Mouse (Mus musculus) testis, adult 2 months (tissue): Measurements from ENCODE around the gene Agbl3. TPM values are rescaled to one million over a fixed set of nuclear protein-coding genes. Genes with fewer than 3 reads are reported as not detected.

Experiments used
- H3K27ac ChIP-seq: fragments of 200-500 bp; 2 replicates; pipeline ENCODE4 v1.5.1; 2012; ENCODE audit warnings: low read depth, low read length; ENCODE audit not compliant: control insufficient read depth, insufficient read depth
- H3K27me3 ChIP-seq: fragments of 200-500 bp; 2 replicates; pipeline ENCODE4 v1.6.1; 2012; ENCODE audit warnings: mild to moderate bottlenecking, low read length, moderate library complexity; ENCODE audit not compliant: control insufficient read depth, insufficient read depth
- H3K36me3 ChIP-seq: fragments of 200-500 bp; 2 replicates; pipeline ENCODE4 v1.6.1; 2012; ENCODE audit warnings: mild to moderate bottlenecking, low read length; ENCODE audit not compliant: control insufficient read depth, insufficient read depth
- H3K4me1 ChIP-seq: fragments of 200-500 bp; 2 replicates; pipeline ENCODE4 v1.6.1; 2012; ENCODE audit warnings: low read length; ENCODE audit not compliant: control insufficient read depth, insufficient read depth
- H3K4me3 ChIP-seq: fragments of 200-500 bp; 2 replicates; pipeline ENCODE4 v1.5.1; 2012; ENCODE audit warnings: low read depth, mild to moderate bottlenecking, low read length, moderate library complexity, mixed read lengths; ENCODE audit not compliant: control insufficient read depth
- CTCF ChIP-seq: fragments of 200-500 bp; IDR thresholded peaks from 2 replicates; pipeline ENCODE4 v1.5.1; 2012; ENCODE audit warnings: low read depth, mild to moderate bottlenecking, inconsistent platforms, low read length, moderate library complexity; ENCODE audit not compliant: control insufficient read depth, insufficient read depth, insufficient replicate concordance
- POLR2A ChIP-seq: fragments of 200-500 bp; IDR thresholded peaks from 2 replicates; pipeline ENCODE4 v1.6.1; 2012; ENCODE audit warnings: low read depth, mild to moderate bottlenecking, inconsistent platforms, low read length, moderate library complexity; ENCODE audit not compliant: control insufficient read depth
- polyA plus RNA-seq: library from polyadenylated mRNA; depleted of rRNA; stranded (reverse); fragments of >200 nt; gene quantifications from 2 replicates; pipeline ENCODE4 v1.2.3, GENCODE M21; 2012

Agbl3 gene
- polyA plus RNA-seq, 1 experiment: 21.5 TPM

DNA sequence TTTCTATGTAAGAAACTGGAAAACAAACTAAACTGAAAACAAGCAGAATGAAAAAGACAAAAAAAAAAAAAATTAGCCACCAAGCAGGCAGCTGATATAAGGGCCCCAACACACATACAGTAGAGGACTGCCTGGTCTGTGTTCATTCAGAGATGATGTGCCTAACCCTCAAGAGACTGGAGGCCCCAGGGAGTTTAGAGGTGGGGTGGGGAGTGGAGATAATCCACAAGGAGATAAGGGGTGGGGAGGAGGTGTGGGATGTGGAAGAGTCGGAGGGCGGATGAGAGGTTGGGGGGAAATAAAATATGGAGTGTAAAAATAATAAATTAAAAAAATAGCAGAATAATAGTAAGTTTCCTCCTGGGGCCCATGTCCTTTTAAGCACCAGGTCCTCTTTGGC is 25.4 kb downstream of the Agbl3 start:
- no peaks in the 10 kb centered on the region for H3K36me3 ChIP-seq
- H3K4me3 ChIP-seq: no peak overlapping the region
- no peaks in the 10 kb centered on the region for H3K27me3 ChIP-seq
- no peak for TF ChIP-seq CTCF
- TF ChIP-seq POLR2A: no peak
- H3K27ac ChIP-seq: no peak overlapping the region
- no peaks in the 10 kb centered on the region for H3K4me1 ChIP-seq

DNA sequence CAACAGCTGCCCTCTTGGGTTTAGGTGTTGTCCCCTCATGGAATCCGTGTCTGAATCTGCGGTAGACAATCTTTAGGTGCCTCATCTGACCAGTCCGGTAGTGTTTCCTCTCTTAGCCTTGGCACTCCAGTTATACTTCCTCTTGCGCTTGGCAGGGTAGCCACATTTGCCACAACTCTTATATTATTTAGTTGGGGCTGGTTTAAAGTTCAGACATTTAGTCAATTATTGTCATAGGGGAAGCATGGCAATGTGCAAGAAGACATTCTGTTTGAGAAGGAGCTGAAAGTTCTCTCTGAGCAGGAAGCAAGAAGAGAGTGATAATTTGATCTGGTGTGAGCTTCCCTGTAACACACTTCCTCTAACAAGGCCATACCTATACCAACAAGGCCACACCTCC is 30.4 kb downstream of the Agbl3 start:
- no peak overlapping the region for H3K27ac ChIP-seq
- no peaks in the 10 kb centered on the region for H3K27me3 ChIP-seq
- TF ChIP-seq POLR2A: no peak
- no peak for TF ChIP-seq CTCF
- H3K4me3 ChIP-seq: no peak overlapping the region
- H3K4me1 ChIP-seq: no peaks in the 10 kb centered on the region
- H3K36me3 ChIP-seq: no peaks in the 10 kb centered on the region

DNA sequence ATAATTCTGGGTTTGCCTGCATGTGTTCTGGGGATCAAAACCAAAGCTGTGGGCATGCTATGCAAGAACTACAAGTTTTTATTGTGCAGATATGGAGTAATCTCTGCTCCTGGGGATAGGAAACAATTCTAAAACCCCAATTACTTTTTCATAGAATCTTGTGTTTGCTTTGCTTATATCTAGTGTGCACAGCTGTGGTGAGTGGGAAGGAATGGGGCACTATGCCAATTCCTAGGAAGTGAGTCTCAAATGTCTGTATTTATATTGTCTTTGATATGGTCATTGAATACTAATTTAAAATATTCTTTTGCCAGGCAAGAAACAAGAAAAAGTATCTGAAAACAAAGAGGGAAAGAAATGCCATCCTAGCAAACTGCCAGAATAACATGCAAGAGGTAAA is 44.2 kb downstream of the Agbl3 start:
- no peaks in the 10 kb centered on the region for H3K4me1 ChIP-seq
- no peaks in the 10 kb centered on the region for H3K27me3 ChIP-seq
- no peak overlapping the region for H3K27ac ChIP-seq
- H3K4me3 ChIP-seq: no peak overlapping the region
- no peak for TF ChIP-seq POLR2A
- no peak for TF ChIP-seq CTCF
- H3K36me3 ChIP-seq: no peaks in the 10 kb centered on the region

DNA sequence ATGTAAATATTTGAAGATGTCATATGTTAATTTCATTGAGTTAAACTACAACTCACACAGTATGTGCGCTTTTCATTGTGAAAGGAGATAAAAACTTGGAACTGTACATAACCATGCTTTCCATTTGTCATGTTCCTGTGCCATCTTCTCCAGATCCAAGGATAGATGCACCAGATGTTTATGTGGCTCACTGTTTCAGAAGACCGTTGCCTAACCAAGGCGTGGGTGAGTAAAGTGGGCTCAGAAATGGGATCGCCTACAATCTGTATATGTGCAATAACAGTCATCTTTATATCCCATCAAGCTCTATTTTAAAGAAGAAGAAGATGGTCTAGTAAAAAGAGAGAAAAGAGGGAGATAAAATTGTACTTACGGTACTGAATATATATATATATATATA is 52.1 kb downstream of the Agbl3 start:
- H3K27me3 ChIP-seq: no peaks in the 10 kb centered on the region
- no peaks in the 10 kb centered on the region for H3K4me1 ChIP-seq
- H3K27ac ChIP-seq: no peak overlapping the region
- H3K36me3 ChIP-seq: no peaks in the 10 kb centered on the region
- H3K4me3 ChIP-seq: no peak overlapping the region
- no peak for TF ChIP-seq CTCF
- TF ChIP-seq POLR2A: no peak

DNA sequence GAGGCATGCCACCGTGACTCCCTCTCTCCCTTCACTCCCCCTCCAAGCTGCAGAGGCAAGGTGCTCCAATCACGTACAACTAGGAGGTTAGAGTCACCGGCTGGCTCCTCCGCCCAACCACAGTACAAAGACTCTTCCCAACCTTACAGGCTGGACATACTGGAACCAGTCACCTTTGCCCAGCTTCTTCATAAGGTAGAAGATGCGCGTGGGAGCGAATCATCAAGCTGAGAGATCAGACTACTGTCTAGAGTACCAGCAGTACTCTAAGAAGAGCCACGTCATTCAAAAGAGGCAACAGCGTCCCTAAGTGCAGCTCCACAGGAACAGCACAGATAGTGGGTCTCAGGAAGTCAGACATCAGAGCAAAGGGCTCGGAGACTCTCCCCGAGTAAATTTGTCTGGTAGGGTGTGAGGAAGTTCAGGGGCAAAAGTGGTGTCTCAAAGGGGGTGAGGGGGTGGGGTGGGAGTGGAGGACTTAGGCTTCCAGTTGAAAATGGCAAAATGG is 81.4 kb downstream of the Agbl3 start:
- no peak for TF ChIP-seq POLR2A
- no peak for TF ChIP-seq CTCF
- H3K4me1 ChIP-seq: peaks cover 5% of the 10 kb centered on the region; the same call in 1 of the 2 replicates
- no peak overlapping the region for H3K27ac ChIP-seq
- H3K27me3 ChIP-seq: no peaks in the 10 kb centered on the region
- no peak overlapping the region for H3K4me3 ChIP-seq
- no peaks in the 10 kb centered on the region for H3K36me3 ChIP-seq

DNA sequence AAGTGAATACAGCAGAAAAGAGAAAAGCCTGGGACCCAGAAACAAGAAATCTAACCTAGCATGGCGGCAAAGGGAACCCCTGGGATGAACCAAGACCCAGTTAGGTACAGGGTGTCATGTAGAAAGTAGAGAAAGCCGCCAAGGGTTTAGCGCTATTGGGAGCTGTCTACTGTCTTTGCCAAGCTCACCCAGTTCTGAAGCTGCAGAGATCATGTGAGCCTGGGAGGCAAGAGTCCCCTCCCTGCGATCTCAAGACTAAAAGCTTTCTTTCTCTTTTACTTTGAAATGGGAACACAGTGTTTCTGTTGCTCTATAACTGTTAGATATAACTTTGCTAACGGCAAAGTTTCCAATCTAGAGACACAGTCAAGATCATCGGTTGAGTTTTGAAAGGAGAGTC is 82.1 kb downstream of the Agbl3 start:
- Histone ChIP-seq H3K4me1 (peaks cover 5% of the 10 kb centered on the region; the same call in 1 of the 2 replicates), H3K36me3 (no peaks in the 10 kb centered on the region), H3K4me3 (peak overlapping the region; percentile 72), H3K27me3 (no peaks in the 10 kb centered on the region), H3K27ac (peak overlapping the region; percentile 88)
- TF ChIP-seq CTCF: no peak
- no peak for TF ChIP-seq POLR2A

DNA sequence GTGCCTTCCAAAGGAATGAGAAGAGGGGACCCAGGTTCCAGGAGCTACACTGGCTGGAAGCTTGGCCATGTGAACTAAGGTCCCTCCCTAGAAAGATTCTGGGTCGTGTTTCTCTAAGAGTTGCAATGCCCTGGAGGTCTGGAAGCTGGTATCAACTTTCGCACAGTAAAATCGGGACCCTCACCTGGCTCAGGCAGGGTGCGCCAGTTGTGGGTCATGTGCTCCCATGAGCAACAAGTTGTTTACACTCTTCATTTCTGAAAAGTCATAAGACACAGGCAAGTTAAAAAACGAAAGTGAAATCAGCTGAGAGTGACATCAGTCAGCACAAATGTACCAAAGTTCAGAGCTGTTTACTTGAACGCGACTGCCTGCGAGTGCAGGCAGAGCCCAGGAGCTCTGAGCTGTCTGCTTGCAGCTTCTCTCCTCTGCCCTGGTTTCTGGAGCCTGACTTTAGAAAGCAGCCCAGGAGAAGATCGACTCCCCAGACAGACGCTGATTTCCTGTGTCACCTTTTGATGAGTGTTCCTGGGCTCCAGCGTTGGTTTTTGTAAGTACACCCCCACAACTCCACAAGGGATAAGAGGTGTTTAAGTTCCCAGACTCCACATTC is 82.7 kb downstream of the Agbl3 start, which contains the start of gene Tmem140:
TSS of gene Tmem140 (plus strand) at position 356 of the 613 bp plus-strand sequence.
- TF ChIP-seq CTCF (no peak), POLR2A (0 out of 2 replicates have a peak, but pooled peaks have one; percentile 40)
- H3K27me3 ChIP-seq: no peaks in the 10 kb centered on the region
- peaks cover 5% of the 10 kb centered on the region; the same call in 1 of the 2 replicates for H3K4me1 ChIP-seq
- peak within 1 kb of the TSS; percentile 88 for H3K27ac ChIP-seq
- peak within 1 kb of the TSS; percentile 72 for H3K4me3 ChIP-seq
- H3K36me3 ChIP-seq: no peaks in the 10 kb centered on the region
